Mouse (Mus musculus) midbrain, embryonic 12.5 days (tissue): ENCODE results near the gene Fam13a. TPM values are rescaled to one million over a fixed set of nuclear protein-coding genes. Genes with fewer than 3 reads are reported as not detected.

Experiments used
- ATAC-seq: fragments of 200-750 bp; cut with Nextera tagmentation; 2 replicates; pipeline ENCODE4 v1.8.0; 2017; ENCODE audit warnings: low read depth, moderate TSS enrichment, moderate library complexity; ENCODE audit not compliant: low FRiP score
- H3K27ac ChIP-seq: fragments of 300-500 bp; sonication (generic); replicated peaks from 2 replicates; pipeline ENCODE4 v1.5.1; 2016; ENCODE audit warnings: mild to moderate bottlenecking
- H3K27me3 ChIP-seq: fragments of 300-500 bp; sonication (generic); 2 replicates; pipeline ENCODE4 v1.6.1; 2016; ENCODE audit warnings: mild to moderate bottlenecking
- H3K36me3 ChIP-seq: fragments of 300-500 bp; sonication (generic); 2 replicates; pipeline ENCODE4 v1.6.1; 2016
- H3K4me1 ChIP-seq: fragments of 300-500 bp; sonication (generic); 2 replicates; pipeline ENCODE4 v1.6.1; 2016
- H3K4me2 ChIP-seq: fragments of 300-500 bp; sonication (generic); replicated peaks from 2 replicates; pipeline ENCODE4 v1.6.1; 2016; ENCODE audit warnings: mild to moderate bottlenecking, moderate library complexity
- H3K4me3 ChIP-seq: fragments of 300-500 bp; sonication (generic); 2 replicates; pipeline ENCODE4 v1.5.1; 2016; ENCODE audit warnings: mild to moderate bottlenecking
- H3K9ac ChIP-seq: fragments of 300-500 bp; sonication (generic); replicated peaks from 2 replicates; pipeline ENCODE4 v1.6.1; 2016; ENCODE audit warnings: mild to moderate bottlenecking, moderate library complexity
- H3K9me3 ChIP-seq: fragments of 300-500 bp; sonication (generic); 2 replicates; pipeline ENCODE4 v1.6.1; 2016; ENCODE audit warnings: mild to moderate bottlenecking
- WGBS: fragments of 180-500 bp; shearing (Covaris S2); methylation state at CpG from one replicate; pipeline ENCODE4 v1.1.7; 2016; 5-methylcytosine and 5-hydroxymethylcytosine counted together
- polyA plus RNA-seq: library from polyadenylated mRNA; unstranded; fragments of >200 nt; fragmentation: Nextera tagmentation; extraction: Ambion mirVana; gene quantifications from 2 replicates; pipeline ENCODE4 v1.2.1, GENCODE M21; 2016

The Fam13a gene
- polyA plus RNA-seq, 1 experiment from 2014 or later: 6.2 TPM

DNA sequence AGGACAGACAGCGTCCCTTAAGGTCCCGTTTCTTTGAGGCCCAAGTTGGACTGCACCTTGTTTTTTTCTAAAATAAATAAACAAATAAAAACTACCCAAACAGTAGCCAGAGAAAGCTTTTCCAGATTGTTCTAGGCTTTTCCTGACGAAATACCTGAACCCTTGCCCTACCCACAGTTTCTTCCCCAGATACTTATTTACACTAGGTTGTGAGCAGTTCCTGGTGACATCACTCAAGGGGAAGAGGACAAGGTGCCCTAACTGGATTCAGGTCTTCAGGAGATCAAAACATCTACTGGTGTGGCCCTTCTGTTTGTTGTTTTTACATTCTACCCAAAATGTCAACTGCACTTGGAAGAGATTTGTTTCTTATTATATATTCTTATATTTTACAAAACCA, 457 bp upstream of the Fam13a start:
- peak overlapping the region; percentile 52 for H3K4me3 ChIP-seq
- H3K4me1 ChIP-seq: peaks cover 8% of the 10 kb centered on the region; the same call in 1 of the 2 replicates
- WGBS: 27% methylated on average over 3 of the region's 3 CpGs
- no peaks in the 10 kb centered on the region for H3K27me3 ChIP-seq
- H3K9ac ChIP-seq: no peak overlapping the region
- H3K36me3 ChIP-seq: no peaks in the 10 kb centered on the region
- H3K9me3 ChIP-seq: no peaks in the 10 kb centered on the region
- no peak overlapping the region for H3K27ac ChIP-seq
- peak; percentile 23 for ATAC-seq
- H3K4me2 ChIP-seq: peak overlapping the region; percentile 56

DNA sequence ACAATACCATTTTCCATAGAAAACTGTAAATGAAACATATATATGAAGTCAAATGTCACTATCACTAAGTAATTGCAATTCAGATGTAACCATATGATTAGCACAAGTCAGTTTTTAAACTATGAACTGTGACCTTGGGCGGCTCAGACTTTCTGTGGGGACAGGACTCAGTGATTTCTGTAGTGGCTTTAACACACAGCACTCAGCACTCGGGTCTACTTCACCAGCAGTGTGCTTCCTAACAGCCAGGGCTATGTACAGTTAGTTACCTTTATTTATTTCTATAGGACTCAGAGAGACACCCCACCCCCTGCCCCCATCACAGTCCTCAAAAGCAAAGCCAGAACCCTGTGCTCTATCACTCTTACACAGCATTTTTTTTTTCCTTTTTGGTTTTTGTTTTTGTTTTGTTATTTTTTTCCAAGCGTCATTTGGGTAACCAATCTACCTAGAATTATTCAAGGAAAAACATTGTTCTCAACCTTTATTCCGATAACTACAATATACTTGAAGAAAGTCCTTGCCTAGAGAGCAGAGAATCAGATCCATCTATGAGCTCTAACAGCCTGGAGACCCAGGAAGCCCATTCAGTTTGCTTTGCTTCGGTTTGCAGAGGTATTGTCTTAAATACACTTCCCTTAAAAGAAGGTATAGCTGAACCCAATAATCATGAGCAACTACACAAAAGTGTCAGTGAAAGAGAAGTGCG, 740 bp downstream of the Fam13a start:
- H3K27ac ChIP-seq: peak overlapping the region; percentile 67
- H3K9ac ChIP-seq: peak overlapping the region; percentile 48
- peak overlapping the region; percentile 52 for H3K4me3 ChIP-seq
- H3K36me3 ChIP-seq: no peaks in the 10 kb centered on the region
- WGBS: 41% methylated on average over 6 of the region's 6 CpGs
- H3K27me3 ChIP-seq: no peaks in the 10 kb centered on the region
- peaks cover 8% of the 10 kb centered on the region; the same call in 1 of the 2 replicates for H3K4me1 ChIP-seq
- H3K4me2 ChIP-seq: peak overlapping the region; percentile 56
- H3K9me3 ChIP-seq: no peaks in the 10 kb centered on the region
- peak; percentile 17 for ATAC-seq

DNA sequence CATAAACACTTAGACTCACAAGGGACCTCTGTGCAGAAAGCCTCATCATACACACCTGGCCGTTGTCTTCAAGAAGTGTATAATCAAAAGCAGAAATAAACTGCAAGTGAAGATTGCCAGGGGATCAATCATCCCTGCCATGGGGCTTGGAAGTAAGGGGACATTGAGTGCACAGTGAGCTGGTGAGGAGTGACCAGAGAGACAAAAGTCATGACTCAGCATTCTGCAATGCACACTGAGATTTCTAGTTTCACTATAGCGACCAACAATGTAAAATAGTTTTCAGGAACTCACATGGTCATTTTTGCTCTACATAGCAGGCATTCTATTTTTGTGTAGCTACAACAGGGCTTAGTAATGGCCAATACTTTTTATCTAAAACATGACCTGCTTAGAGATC, 1.7 kb downstream of the Fam13a start:
- ATAC-seq: no peak
- Histone ChIP-seq H3K27ac (no peak overlapping the region), H3K4me3 (no peak overlapping the region), H3K27me3 (no peaks in the 10 kb centered on the region), H3K36me3 (no peaks in the 10 kb centered on the region), H3K4me1 (peaks cover 8% of the 10 kb centered on the region; the same call in 1 of the 2 replicates), H3K9ac (no peak overlapping the region), H3K9me3 (no peaks in the 10 kb centered on the region), H3K4me2 (no peak overlapping the region)
- 86% methylated on average over 2 of the region's 2 CpGs for WGBS

DNA sequence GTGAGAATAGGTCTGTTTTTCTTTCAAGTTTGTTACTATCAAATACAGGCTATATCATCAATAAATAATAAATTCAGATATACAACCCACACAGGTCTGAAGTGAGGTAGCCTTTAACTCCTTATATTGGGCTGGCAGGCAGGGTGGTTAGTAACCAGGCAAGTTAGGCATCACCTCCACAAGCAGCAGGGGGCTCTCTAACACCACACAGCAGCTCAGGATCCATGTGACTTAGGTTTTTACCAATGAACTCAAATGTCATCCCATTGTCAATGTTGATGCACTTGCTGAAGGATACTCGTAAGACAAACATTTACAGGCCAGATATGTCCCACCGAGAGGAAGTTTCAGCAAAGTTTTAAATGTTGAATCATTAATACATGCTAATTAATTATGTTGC, 4.0 kb downstream of the Fam13a start:
- 94% methylated on average over 2 of the region's 2 CpGs for WGBS
- Histone ChIP-seq H3K4me3 (no peak overlapping the region), H3K27me3 (no peaks in the 10 kb centered on the region), H3K4me2 (no peak overlapping the region), H3K4me1 (peaks cover 8% of the 10 kb centered on the region; the same call in 1 of the 2 replicates), H3K9me3 (no peaks in the 10 kb centered on the region), H3K9ac (no peak overlapping the region), H3K36me3 (no peaks in the 10 kb centered on the region), H3K27ac (no peak overlapping the region)
- no peak for ATAC-seq

DNA sequence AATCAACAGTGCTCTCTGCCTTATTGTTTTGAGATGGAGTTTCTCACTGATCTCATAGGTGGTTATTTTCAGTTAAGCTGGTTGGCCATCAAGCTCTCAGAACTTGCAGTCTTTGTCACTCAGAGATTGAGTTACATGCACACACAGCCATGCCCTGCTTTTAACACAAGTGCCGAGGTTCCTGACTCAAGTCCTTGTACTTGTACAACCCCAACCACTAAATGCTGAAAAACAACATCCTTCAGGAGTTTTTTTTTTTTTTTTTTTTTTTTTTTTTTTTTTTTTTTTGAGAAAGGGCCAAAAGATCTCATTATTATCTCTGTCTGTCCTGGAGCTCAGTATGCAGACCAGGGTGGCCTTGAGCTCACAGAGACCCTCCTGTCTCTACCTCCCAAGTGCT, 4.5 kb downstream of the Fam13a start:
- no peaks in the 10 kb centered on the region for H3K9me3 ChIP-seq
- 69% methylated on average over 1 of the region's 1 CpGs for WGBS
- no peak overlapping the region for H3K4me3 ChIP-seq
- no peak overlapping the region for H3K27ac ChIP-seq
- H3K9ac ChIP-seq: no peak overlapping the region
- H3K27me3 ChIP-seq: no peaks in the 10 kb centered on the region
- peaks cover 8% of the 10 kb centered on the region; the same call in 1 of the 2 replicates for H3K4me1 ChIP-seq
- no peaks in the 10 kb centered on the region for H3K36me3 ChIP-seq
- no peak for ATAC-seq
- no peak overlapping the region for H3K4me2 ChIP-seq

DNA sequence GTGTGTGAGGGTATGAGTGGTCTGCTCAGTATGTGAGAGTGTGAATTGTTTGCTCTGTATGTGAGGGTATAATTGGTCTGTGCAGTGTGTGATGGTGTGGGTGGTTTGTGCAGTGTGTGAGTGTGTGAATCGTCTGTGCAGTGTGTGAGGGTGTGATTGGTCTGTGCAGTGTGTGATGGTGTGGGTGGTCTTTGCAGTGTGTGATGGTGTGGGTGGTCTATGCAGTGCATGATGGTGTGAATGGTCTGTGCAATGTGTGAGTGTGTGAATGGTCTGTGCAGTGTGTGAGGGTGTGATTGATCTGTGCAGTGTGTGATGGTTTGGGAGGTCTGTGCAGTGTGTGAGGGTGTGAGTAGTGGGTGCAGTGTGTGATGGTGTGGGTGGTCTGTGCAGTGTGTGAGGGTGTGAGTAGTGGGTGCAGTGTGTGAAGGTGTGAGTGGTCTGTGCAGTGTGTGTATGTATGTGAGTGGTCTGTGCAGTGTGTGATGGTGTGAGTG, 8.0 kb downstream of the Fam13a start:
- WGBS: 59% methylated on average over 1 of the region's 1 CpGs
- no peaks in the 10 kb centered on the region for H3K9me3 ChIP-seq
- H3K4me2 ChIP-seq: no peak overlapping the region
- no peak overlapping the region for H3K4me3 ChIP-seq
- H3K9ac ChIP-seq: no peak overlapping the region
- no peak overlapping the region for H3K27ac ChIP-seq
- no peaks in the 10 kb centered on the region for H3K27me3 ChIP-seq
- no peaks in the 10 kb centered on the region for H3K36me3 ChIP-seq
- no peaks in the 10 kb centered on the region for H3K4me1 ChIP-seq
- peak; percentile 47; the same call in 1 of the 2 replicates for ATAC-seq

DNA sequence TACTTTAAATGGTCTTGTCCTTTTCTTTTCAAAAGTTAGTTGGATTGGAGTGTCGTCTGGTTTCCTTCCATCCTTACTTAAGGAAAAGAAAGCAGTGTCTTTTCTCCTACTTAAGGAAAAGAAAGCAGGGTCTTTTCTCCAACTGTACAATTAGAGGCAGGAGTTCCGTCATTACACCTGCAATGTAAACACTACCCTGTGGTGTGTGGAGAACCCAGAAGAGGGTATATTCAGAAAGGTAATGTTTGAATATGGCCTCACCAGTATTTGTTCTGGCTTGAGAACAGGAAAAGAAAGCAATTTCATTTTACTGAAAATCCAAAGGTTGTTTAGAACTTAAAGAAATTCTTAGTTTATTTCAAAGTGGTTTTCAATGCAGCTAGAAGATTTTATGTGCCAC, 9.6 kb downstream of the Fam13a start:
- no peak overlapping the region for H3K27ac ChIP-seq
- ATAC-seq: no peak
- 90% methylated on average over 2 of the region's 2 CpGs for WGBS
- H3K4me2 ChIP-seq: no peak overlapping the region
- H3K9ac ChIP-seq: no peak overlapping the region
- H3K9me3 ChIP-seq: no peaks in the 10 kb centered on the region
- H3K27me3 ChIP-seq: no peaks in the 10 kb centered on the region
- no peaks in the 10 kb centered on the region for H3K4me1 ChIP-seq
- H3K4me3 ChIP-seq: no peak overlapping the region
- H3K36me3 ChIP-seq: no peaks in the 10 kb centered on the region

DNA sequence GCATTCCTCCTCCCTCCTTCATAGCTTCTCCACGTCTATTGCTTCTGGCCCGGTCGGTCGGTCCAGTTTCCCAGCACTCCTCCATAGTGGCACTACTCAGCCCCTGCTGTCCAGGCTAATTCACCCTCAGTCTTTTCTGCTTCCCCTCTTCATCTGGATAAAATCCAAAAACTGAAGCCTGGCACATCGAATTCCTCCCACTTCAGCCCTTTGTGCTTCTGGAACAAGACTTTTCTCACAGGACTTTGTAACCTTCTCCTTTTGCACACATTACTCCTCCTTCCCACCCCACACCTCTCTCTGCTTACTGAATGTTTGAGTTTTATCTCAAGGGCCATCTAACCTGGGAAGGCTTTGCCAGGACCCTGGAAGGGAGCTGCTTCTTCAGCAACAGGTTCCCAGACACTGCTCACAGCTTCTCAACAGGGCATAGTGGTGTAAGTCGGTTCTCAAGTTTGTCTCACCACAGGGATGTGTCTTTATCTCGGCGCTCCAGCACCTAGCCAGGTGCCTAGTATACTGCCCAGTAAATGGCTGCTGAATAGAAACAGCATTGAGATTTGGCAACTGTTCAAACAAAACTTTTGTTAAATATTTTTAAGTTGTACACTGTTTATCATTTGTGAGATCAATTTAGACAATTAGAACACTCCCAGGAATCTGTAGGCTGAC, 10.1 kb downstream of the Fam13a start:
- no peak overlapping the region for H3K4me2 ChIP-seq
- H3K9ac ChIP-seq: no peak overlapping the region
- H3K4me1 ChIP-seq: no peaks in the 10 kb centered on the region
- no peaks in the 10 kb centered on the region for H3K27me3 ChIP-seq
- ATAC-seq: no peak
- WGBS: 87% methylated on average over 8 of the region's 8 CpGs
- no peaks in the 10 kb centered on the region for H3K9me3 ChIP-seq
- H3K27ac ChIP-seq: no peak overlapping the region
- no peaks in the 10 kb centered on the region for H3K36me3 ChIP-seq
- H3K4me3 ChIP-seq: no peak overlapping the region

DNA sequence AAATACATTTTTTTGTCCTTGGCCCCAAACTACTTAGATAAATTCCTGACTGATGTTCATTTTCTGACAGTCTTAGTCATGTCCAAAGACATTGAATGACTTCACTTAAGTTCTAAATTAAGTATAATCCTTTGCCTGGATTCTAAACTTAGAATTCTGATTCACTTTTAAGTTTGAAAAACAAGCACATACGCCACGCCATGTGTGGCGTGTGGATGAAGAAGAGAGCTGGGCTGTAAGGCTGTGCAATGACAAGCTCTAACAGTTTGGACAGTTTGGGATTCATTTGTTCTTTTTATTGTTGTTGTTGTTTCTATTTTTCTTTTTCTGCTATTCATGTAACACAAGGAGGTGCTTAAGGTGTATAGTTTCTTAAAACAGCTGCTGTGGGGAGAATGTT, 13.6 kb downstream of the Fam13a start:
- Histone ChIP-seq H3K4me3 (no peak overlapping the region), H3K4me2 (no peak overlapping the region), H3K9me3 (no peaks in the 10 kb centered on the region), H3K36me3 (no peaks in the 10 kb centered on the region), H3K4me1 (no peaks in the 10 kb centered on the region), H3K27me3 (no peaks in the 10 kb centered on the region), H3K9ac (no peak overlapping the region), H3K27ac (no peak overlapping the region)
- 90% methylated on average over 3 of the region's 3 CpGs for WGBS
- no peak for ATAC-seq

DNA sequence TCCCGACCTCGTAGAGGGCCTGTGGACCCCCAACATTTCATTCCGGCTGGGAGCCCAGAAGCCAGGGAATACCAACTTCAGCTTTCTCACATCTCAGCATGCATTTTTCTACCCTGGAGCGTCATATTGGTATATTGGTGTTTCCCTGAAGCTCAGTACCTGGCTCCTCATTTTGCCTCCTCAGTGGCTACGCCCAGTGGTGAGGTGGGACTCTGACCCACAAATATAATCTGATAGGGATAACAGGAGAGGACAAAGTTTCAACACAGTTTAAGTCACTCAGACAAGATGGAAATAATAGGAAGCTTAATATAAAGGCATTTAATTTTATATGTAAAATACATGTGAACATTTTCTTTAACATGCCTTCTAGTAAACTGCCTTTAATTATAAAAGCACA, 19.7 kb downstream of the Fam13a start:
- no peak overlapping the region for H3K27ac ChIP-seq
- no peak overlapping the region for H3K9ac ChIP-seq
- no peak overlapping the region for H3K4me2 ChIP-seq
- H3K4me3 ChIP-seq: no peak overlapping the region
- no peaks in the 10 kb centered on the region for H3K4me1 ChIP-seq
- no peaks in the 10 kb centered on the region for H3K27me3 ChIP-seq
- no peak for ATAC-seq
- 92% methylated on average over 5 of the region's 5 CpGs for WGBS
- H3K36me3 ChIP-seq: no peaks in the 10 kb centered on the region
- H3K9me3 ChIP-seq: no peaks in the 10 kb centered on the region

DNA sequence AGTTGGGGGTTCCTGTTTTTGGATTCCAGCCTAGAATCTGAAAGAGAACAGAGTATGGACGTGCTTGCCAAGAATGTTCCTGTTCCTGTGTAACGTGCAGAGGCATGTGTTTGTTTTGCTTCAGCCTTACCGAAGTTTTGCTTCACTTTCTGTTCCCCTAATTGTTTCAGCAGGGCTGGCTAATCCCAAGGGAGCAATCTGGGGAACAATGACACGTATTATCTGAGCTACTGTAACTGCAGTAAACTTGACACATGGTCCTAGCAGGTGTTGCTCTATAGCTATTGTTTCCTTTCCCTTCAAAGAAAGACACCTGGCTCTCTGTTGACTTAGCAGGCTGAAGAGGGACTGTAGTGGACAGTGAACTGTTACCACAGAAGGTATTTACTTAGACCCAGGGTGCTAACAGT, 25.3 kb downstream of the Fam13a start:
- H3K9me3 ChIP-seq: no peaks in the 10 kb centered on the region
- H3K4me1 ChIP-seq: peaks cover 6% of the 10 kb centered on the region; the same call in 1 of the 2 replicates
- no peak for ATAC-seq
- H3K27me3 ChIP-seq: no peaks in the 10 kb centered on the region
- H3K4me2 ChIP-seq: no peak overlapping the region
- no peak overlapping the region for H3K27ac ChIP-seq
- H3K4me3 ChIP-seq: no peak overlapping the region
- 56% methylated on average over 4 of the region's 4 CpGs for WGBS
- no peaks in the 10 kb centered on the region for H3K36me3 ChIP-seq
- H3K9ac ChIP-seq: no peak overlapping the region

DNA sequence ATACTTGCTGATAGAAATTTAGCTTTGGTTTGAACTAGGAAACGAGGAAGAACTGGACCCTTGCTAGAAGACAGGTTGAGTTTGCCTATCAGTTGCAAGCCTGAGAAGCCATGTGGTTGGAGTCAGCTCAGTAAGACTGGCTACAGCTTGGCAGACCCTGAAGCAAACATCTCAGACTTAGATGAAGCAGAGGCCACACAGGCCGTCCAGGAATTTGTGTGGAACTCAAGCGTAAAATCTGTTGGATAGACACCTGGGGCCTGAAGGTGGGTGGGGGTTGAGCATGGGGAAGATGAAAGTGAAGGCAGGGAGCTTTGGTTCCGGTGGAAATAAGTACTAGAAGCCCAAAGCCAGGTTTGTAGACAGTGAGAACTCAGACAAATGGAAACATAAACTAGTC, 25.8 kb downstream of the Fam13a start:
- H3K4me2 ChIP-seq: no peak overlapping the region
- no peaks in the 10 kb centered on the region for H3K36me3 ChIP-seq
- no peak overlapping the region for H3K9ac ChIP-seq
- no peaks in the 10 kb centered on the region for H3K9me3 ChIP-seq
- H3K27ac ChIP-seq: no peak overlapping the region
- no peak overlapping the region for H3K4me3 ChIP-seq
- H3K27me3 ChIP-seq: no peaks in the 10 kb centered on the region
- WGBS: 69% methylated on average over 4 of the region's 4 CpGs
- peaks cover 6% of the 10 kb centered on the region; the same call in 1 of the 2 replicates for H3K4me1 ChIP-seq
- ATAC-seq: no peak
